Mouse (Mus musculus) liver, adult 2 months (tissue): Measurements from ENCODE around the gene Mta3. TPM values are rescaled to one million over a fixed set of nuclear protein-coding genes. Genes with fewer than 3 reads are reported as not detected.

ENCODE experiments used
- DNase-seq: peaks from one replicate; pipeline ENCODE4 v3.0.0-alpha.2; 2011; ENCODE audit warnings: low read depth, low spot score; ENCODE audit errors: extremely low read depth
- H3K27ac ChIP-seq: fragments of 200-500 bp; replicated peaks from 2 replicates; pipeline ENCODE4 v1.5.1; 2012; ENCODE audit warnings: low read depth, mild to moderate bottlenecking, control low read depth, inconsistent platforms, low read length; ENCODE audit not compliant: insufficient read depth
- H3K27me3 ChIP-seq: fragments of 200-500 bp; 2 replicates; pipeline ENCODE4 v1.6.1; 2012; ENCODE audit warnings: mild to moderate bottlenecking, moderate library complexity, low read length, inconsistent platforms; ENCODE audit not compliant: control insufficient read depth, insufficient read depth
- H3K36me3 ChIP-seq: fragments of 200-500 bp; 2 replicates; pipeline ENCODE4 v1.6.1; 2012; ENCODE audit warnings: low read length, inconsistent platforms; ENCODE audit not compliant: control insufficient read depth, insufficient read depth
- H3K4me1 ChIP-seq: fragments of 200-500 bp; 2 replicates; pipeline ENCODE4 v1.6.1; 2011; ENCODE audit warnings: low read length; ENCODE audit not compliant: control insufficient read depth, insufficient read depth
- H3K4me3 ChIP-seq: fragments of 200-500 bp; 2 replicates; pipeline ENCODE4 v1.5.1; 2011; ENCODE audit warnings: low read depth, mild to moderate bottlenecking, control low read depth, low read length, moderate library complexity; ENCODE audit not compliant: insufficient read depth
- H3K79me2 ChIP-seq: fragments of 200-500 bp; 2 replicates; pipeline ENCODE4 v1.6.1; 2012; ENCODE audit warnings: inconsistent platforms, mild to moderate bottlenecking, low read length, moderate library complexity; ENCODE audit not compliant: control insufficient read depth, insufficient read depth
- H3K9ac ChIP-seq: fragments of 200-500 bp; 2 replicates; pipeline ENCODE4 v1.6.1; 2012; ENCODE audit warnings: low read depth, mild to moderate bottlenecking, control low read depth, inconsistent platforms, low read length
- CTCF ChIP-seq: fragments of 200-500 bp; IDR thresholded peaks from 2 replicates; pipeline ENCODE4 v1.5.1; 2011; ENCODE audit warnings: low read depth, low read length, control low read depth
- POLR2A ChIP-seq: fragments of 200-500 bp; IDR thresholded peaks from 2 replicates; pipeline ENCODE4 v1.6.1; 2011; ENCODE audit warnings: low read length, control low read depth; ENCODE audit not compliant: insufficient read depth; ENCODE audit errors: extremely low read depth
- WGBS: fragments of 180-500 bp; shearing (Covaris S2); methylation state at CpG from one replicate; pipeline ENCODE4 v1.1.7; 2018; 5-methylcytosine and 5-hydroxymethylcytosine counted together
- polyA plus RNA-seq: library from polyadenylated mRNA; depleted of rRNA; stranded (reverse); fragments of >200 nt; gene quantifications from 2 replicates; pipeline ENCODE4 v1.2.3, GENCODE M21; 2012
- total RNA-seq: library from RNA; depleted of rRNA; stranded (reverse); fragments of >200 nt; gene quantifications from 2 replicates; pipeline ENCODE4 v1.2.3, GENCODE M21; 2014

Mta3 gene
- total and polyA plus RNA-seq, 2 experiments: 11.3 to 16.0 TPM

GRCm38 (mm10) chr17:83813050-83813449 lies 107.1 kb downstream of the Mta3 start:
- DNase-seq: no peak
- TF ChIP-seq CTCF: no peak
- TF ChIP-seq POLR2A: no peak
- peaks cover 2% of the 10 kb centered on the region; the same call in 1 of the 2 replicates for H3K36me3 ChIP-seq
- WGBS: 92% methylated on average over 4 of the region's 4 CpGs
- no peak overlapping the region for H3K4me3 ChIP-seq
- no peaks in the 10 kb centered on the region for H3K79me2 ChIP-seq
- H3K27me3 ChIP-seq: no peaks in the 10 kb centered on the region
- H3K4me1 ChIP-seq: no peaks in the 10 kb centered on the region
- H3K27ac ChIP-seq: no peak overlapping the region
- H3K9ac ChIP-seq: no peak overlapping the region

DNA sequence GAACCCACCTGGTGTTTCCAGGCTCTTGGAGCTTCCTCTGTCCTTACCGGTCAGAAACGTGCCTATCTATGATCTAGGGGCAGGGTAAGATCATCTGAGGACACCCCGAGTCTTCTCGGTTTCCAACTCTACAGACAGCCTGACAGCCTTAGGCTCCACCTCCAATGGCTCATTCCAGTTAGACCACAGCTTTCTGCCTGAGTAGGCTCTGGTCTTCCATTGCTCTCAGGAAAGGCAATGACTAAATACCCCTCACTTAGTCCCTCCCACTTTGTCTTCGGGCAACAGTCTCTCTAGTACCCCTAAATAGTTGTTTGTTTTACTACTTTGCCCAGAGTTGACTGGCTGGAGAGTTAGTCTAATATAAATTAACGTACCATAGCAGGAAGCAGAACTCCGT lies 111.0 kb downstream of the Mta3 start:
- WGBS: 78% methylated on average over 7 of the region's 7 CpGs
- H3K79me2 ChIP-seq: no peaks in the 10 kb centered on the region
- H3K9ac ChIP-seq: no peak overlapping the region
- no peaks in the 10 kb centered on the region for H3K36me3 ChIP-seq
- no peak for DNase-seq
- H3K4me3 ChIP-seq: no peak overlapping the region
- no peaks in the 10 kb centered on the region for H3K27me3 ChIP-seq
- no peak overlapping the region for H3K27ac ChIP-seq
- TF ChIP-seq CTCF: no peak
- no peak for TF ChIP-seq POLR2A
- no peaks in the 10 kb centered on the region for H3K4me1 ChIP-seq

DNA sequence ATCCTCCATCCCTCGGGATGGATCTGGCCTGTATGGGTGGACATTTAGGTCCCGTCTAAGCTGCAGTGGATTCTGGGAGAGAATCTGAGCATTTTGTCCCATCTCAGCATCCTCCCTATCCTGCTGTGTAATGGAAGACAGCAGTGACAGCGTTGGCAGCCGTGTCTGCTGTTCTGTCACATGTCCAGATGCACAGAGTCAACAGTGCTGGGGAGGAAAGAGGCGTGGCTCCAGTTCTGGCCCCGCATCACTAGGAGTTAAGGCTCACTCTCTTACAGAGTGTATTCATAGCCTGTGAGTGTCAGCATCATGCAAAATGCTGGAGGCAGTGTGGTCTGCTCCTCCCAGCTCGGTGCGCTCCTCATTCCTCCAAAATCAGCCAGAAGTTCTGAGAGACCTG lies 113.5 kb downstream of the Mta3 start:
- Histone ChIP-seq H3K36me3 (0 out of 2 replicates have a peak, but pooled peaks cover 2% of the 10 kb centered on the region), H3K4me3 (no peak overlapping the region), H3K27ac (no peak overlapping the region), H3K27me3 (no peaks in the 10 kb centered on the region), H3K79me2 (no peaks in the 10 kb centered on the region), H3K9ac (no peak overlapping the region), H3K4me1 (no peaks in the 10 kb centered on the region)
- DNase-seq: no peak
- WGBS: 49% methylated on average over 8 of the region's 8 CpGs
- TF ChIP-seq CTCF (no peak), POLR2A (no peak)

- H3K4me3 ChIP-seq: no peak overlapping the region
- H3K27ac ChIP-seq: no peak overlapping the region
- H3K79me2 ChIP-seq: no peaks in the 10 kb centered on the region
- TF ChIP-seq CTCF: no peak
- TF ChIP-seq POLR2A: no peak
- no peak overlapping the region for H3K9ac ChIP-seq
- H3K27me3 ChIP-seq: no peaks in the 10 kb centered on the region
- no peaks in the 10 kb centered on the region for H3K4me1 ChIP-seq
- peaks cover 8% of the 10 kb centered on the region for H3K36me3 ChIP-seq
- 80% methylated on average over 5 of the region's 5 CpGs for WGBS
- DNase-seq: no peak
Measured at GRCm38 (mm10) chr17:83820701-83821100, 114.7 kb downstream of the Mta3 start.

GRCm38 (mm10) chr17:83821876-83822275 lies 115.9 kb downstream of the Mta3 start:
- peaks cover 8% of the 10 kb centered on the region for H3K36me3 ChIP-seq
- no peak overlapping the region for H3K4me3 ChIP-seq
- no peak for TF ChIP-seq POLR2A
- no peak for TF ChIP-seq CTCF
- no peaks in the 10 kb centered on the region for H3K27me3 ChIP-seq
- no peaks in the 10 kb centered on the region for H3K79me2 ChIP-seq
- H3K9ac ChIP-seq: no peak overlapping the region
- no peak overlapping the region for H3K27ac ChIP-seq
- WGBS: 82% methylated on average over 3 of the region's 3 CpGs
- no peak for DNase-seq
- no peaks in the 10 kb centered on the region for H3K4me1 ChIP-seq

DNA sequence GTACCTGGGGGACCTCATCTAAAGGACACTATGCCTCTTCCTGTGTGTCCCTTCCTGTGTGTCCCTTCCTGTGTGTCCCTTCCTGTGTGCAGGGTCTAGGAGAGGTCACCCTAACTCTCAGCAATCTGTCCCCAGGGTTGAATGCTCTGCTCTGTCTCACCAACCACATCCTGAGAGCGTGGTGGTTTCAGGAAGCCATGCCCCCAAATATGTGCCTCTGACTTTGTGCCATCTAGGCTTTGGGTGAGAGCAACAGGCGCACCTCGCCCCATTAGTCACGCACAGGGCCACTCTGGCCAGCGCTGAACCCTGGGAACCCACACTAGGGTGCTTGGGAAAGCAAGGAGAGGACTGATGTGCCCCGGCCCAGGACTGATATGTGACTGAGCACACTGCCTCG lies 117.9 kb downstream of the Mta3 start:
- no peak overlapping the region for H3K27ac ChIP-seq

More for the DNA sequence above, 117.9 kb downstream of the Mta3 start:
- no peaks in the 10 kb centered on the region for H3K4me1 ChIP-seq
- TF ChIP-seq POLR2A (no peak), CTCF (no peak)
- no peaks in the 10 kb centered on the region for H3K79me2 ChIP-seq
- no peaks in the 10 kb centered on the region for H3K27me3 ChIP-seq
- H3K36me3 ChIP-seq: peaks cover 8% of the 10 kb centered on the region
- H3K4me3 ChIP-seq: no peak overlapping the region
- no peak overlapping the region for H3K9ac ChIP-seq
- DNase-seq: no peak
- 89% methylated on average over 7 of the region's 7 CpGs for WGBS
